Mouse (Mus musculus) myocyte (in vitro differentiated cells): ENCODE measurements around the gene Samd5. TPM values are rescaled to one million over a fixed set of nuclear protein-coding genes. Genes with fewer than 3 reads are reported as not detected.

Experiments
- H3K27me3 ChIP-seq: one replicate; pipeline ENCODE4 v1.6.1; 2011; ENCODE audit not compliant: control insufficient read depth, insufficient read depth, insufficient read length
- H3K36me3 ChIP-seq: one replicate; pipeline ENCODE4 v1.6.1; 2011; ENCODE audit not compliant: control insufficient read depth, insufficient read depth
- H3K4me2 ChIP-seq: one replicate; pipeline ENCODE4 v1.6.1; 2011; ENCODE audit warnings: low read depth, control low read depth
- H3K4me3 ChIP-seq: one replicate; pipeline ENCODE4 v1.5.1; 2011; ENCODE audit warnings: mild to moderate bottlenecking, control low read depth, moderate library complexity
- H3K79me2 ChIP-seq: one replicate; pipeline ENCODE4 v1.6.1; 2011; ENCODE audit not compliant: control insufficient read depth, insufficient read depth
- H3ac ChIP-seq: one replicate; pipeline ENCODE4 v1.6.1; 2011; ENCODE audit not compliant: control insufficient read depth, insufficient read length
- CEBPB ChIP-seq: IDR thresholded peaks from 2 replicates; pipeline ENCODE4 v1.6.1; 2011; ENCODE audit warnings: mild to moderate bottlenecking, moderate library complexity; ENCODE audit not compliant: poor library complexity, insufficient read depth, severe bottlenecking
- E2F4 ChIP-seq: IDR thresholded peaks from one replicate; pipeline ENCODE4 v1.6.1; 2011; ENCODE audit warnings: mild to moderate bottlenecking, control low read depth, moderate library complexity; ENCODE audit not compliant: insufficient read depth
- MAX ChIP-seq: IDR thresholded peaks from one replicate; pipeline ENCODE4 v1.6.1; 2011; ENCODE audit warnings: low read depth, mild to moderate bottlenecking, control low read depth
- MYOD1 ChIP-seq, 3 experiments: IDR thresholded peaks; one replicate each; pipeline ENCODE4 v1.6.1; 2011; ENCODE audit warnings: control low read depth in 2 of 3, low read depth in 2 of 3, mild to moderate bottlenecking in 2 of 3, moderate library complexity in 1 of 3; ENCODE audit not compliant: insufficient read length in 2 of 3, control insufficient read depth in 1 of 3
- MYOG ChIP-seq, 3 experiments: IDR thresholded peaks; one replicate each; pipeline ENCODE4 v1.6.1; 2011; ENCODE audit warnings: control low read depth in 2 of 3, low read depth in 2 of 3, mild to moderate bottlenecking in 2 of 3; ENCODE audit not compliant: insufficient read length in 2 of 3, control insufficient read depth in 1 of 3, insufficient read depth in 1 of 3
- POLR2A ChIP-seq: IDR thresholded peaks from one replicate; pipeline ENCODE4 v1.6.1; 2011; ENCODE audit warnings: low read depth, mild to moderate bottlenecking, control low read depth, moderate library complexity; ENCODE audit not compliant: insufficient read length
- POLR2AphosphoS2 ChIP-seq: IDR thresholded peaks from one replicate; pipeline ENCODE4 v1.6.1; 2011; ENCODE audit warnings: low read depth, control low read depth; ENCODE audit not compliant: insufficient read length
- REST ChIP-seq: IDR thresholded peaks from one replicate; pipeline ENCODE4 v1.6.1; 2011; ENCODE audit warnings: mild to moderate bottlenecking, control low read depth, moderate library complexity; ENCODE audit not compliant: insufficient read depth, insufficient read length
- SRF ChIP-seq: IDR thresholded peaks from one replicate; pipeline ENCODE4 v1.6.1; 2011; ENCODE audit warnings: low read depth; ENCODE audit not compliant: control insufficient read depth, insufficient read length
- TCF12 ChIP-seq: IDR thresholded peaks from one replicate; pipeline ENCODE4 v1.6.1; 2011; ENCODE audit warnings: mild to moderate bottlenecking, control low read depth; ENCODE audit not compliant: poor library complexity, insufficient read depth, severe bottlenecking
- TCF3 ChIP-seq: IDR thresholded peaks from one replicate; pipeline ENCODE4 v1.6.1; 2011; ENCODE audit warnings: low read depth, control low read depth; ENCODE audit not compliant: insufficient read length
- USF1 ChIP-seq: IDR thresholded peaks from one replicate; pipeline ENCODE4 v1.6.1; 2011; ENCODE audit warnings: low read depth, mild to moderate bottlenecking, control low read depth, moderate library complexity
- polyA plus RNA-seq: library from polyadenylated mRNA; unstranded; fragments of >200 nt; fragmentation: generic; extraction: Trizol; gene quantifications from one replicate; pipeline ENCODE4 v1.2.1, GENCODE M21; 2012; ENCODE audit warnings: missing spikeins

Gene Samd5
- polyA plus RNA-seq, 1 experiment: not detected

GRCm38 (mm10) chr10:9596228-9596627 is 78.8 kb downstream of the Samd5 start:
- H3K79me2 ChIP-seq: no peaks in the 10 kb centered on the region
- no peak overlapping the region for H3ac ChIP-seq
- H3K4me2 ChIP-seq: no peak overlapping the region
- TF ChIP-seq TCF3: no peak
- TF ChIP-seq CEBPB: no peak
- no peak for TF ChIP-seq MYOG (IDR thresholded peaks at IDR 0.05; ENCODE audit: control insufficient read depth in 1 of 3, insufficient read depth in 1 of 3, insufficient read length in 2 of 3, low read depth in 2 of 3)
- TF ChIP-seq MYOD1 (IDR thresholded peaks at IDR 0.05; ENCODE audit: control insufficient read depth in 1 of 3, insufficient read length in 2 of 3, low read depth in 2 of 3): no peak
- TF ChIP-seq REST: no peak
- no peak for TF ChIP-seq POLR2AphosphoS2
- no peak for TF ChIP-seq E2F4
- TF ChIP-seq USF1: no peak
- no peak for TF ChIP-seq SRF
- no peak for TF ChIP-seq TCF12
- no peaks in the 10 kb centered on the region for H3K27me3 ChIP-seq
- no peak overlapping the region for H3K4me3 ChIP-seq
- no peaks in the 10 kb centered on the region for H3K36me3 ChIP-seq

GRCm38 (mm10) chr10:9594666-9595065 is 80.3 kb downstream of the Samd5 start:
- H3K4me2 ChIP-seq: no peak overlapping the region
- no peak for TF ChIP-seq POLR2A
- no peak for TF ChIP-seq TCF12
- TF ChIP-seq E2F4: no peak
- TF ChIP-seq MYOD1 (IDR thresholded peaks at IDR 0.05; ENCODE audit: control insufficient read depth in 1 of 3, insufficient read length in 2 of 3, low read depth in 2 of 3): no peak
- TF ChIP-seq POLR2AphosphoS2: no peak
- no peak for TF ChIP-seq CEBPB
- TF ChIP-seq MAX: no peak
- no peak for TF ChIP-seq USF1
- TF ChIP-seq TCF3: no peak
- no peak for TF ChIP-seq MYOG (IDR thresholded peaks at IDR 0.05; ENCODE audit: control insufficient read depth in 1 of 3, insufficient read depth in 1 of 3, insufficient read length in 2 of 3, low read depth in 2 of 3)
- TF ChIP-seq SRF: no peak
- TF ChIP-seq REST: no peak
- no peak overlapping the region for H3K4me3 ChIP-seq
- no peaks in the 10 kb centered on the region for H3K36me3 ChIP-seq
- no peaks in the 10 kb centered on the region for H3K79me2 ChIP-seq
- no peaks in the 10 kb centered on the region for H3K27me3 ChIP-seq
- H3ac ChIP-seq: no peak overlapping the region

DNA sequence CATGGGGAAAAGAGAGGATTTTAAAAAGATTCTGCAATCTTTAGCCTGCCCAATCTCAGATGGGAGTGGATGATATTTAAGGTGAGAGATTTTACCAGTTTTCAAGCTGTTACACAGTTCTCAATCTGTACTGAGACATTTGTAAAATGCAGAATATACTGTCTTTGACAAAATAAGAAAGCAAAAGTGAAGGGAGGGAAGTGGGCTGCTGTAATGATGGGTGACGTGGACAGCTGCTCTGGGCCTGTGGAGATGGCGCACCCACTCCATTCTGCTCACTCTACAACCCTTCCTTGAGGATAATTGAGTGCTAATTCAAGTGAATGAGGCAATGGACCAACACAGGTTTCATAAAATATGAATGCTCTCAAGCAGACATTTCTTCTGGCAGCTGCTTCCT is 84.4 kb downstream of the Samd5 start:
- H3K27me3 ChIP-seq: no peaks in the 10 kb centered on the region
- no peak overlapping the region for H3ac ChIP-seq
- no peak overlapping the region for H3K4me2 ChIP-seq
- H3K79me2 ChIP-seq: no peaks in the 10 kb centered on the region
- no peaks in the 10 kb centered on the region for H3K36me3 ChIP-seq
- TF ChIP-seq TCF12 (no peak), POLR2AphosphoS2 (no peak), SRF (no peak), CEBPB (no peak), REST (no peak), USF1 (no peak)
- H3K4me3 ChIP-seq: no peak overlapping the region

DNA sequence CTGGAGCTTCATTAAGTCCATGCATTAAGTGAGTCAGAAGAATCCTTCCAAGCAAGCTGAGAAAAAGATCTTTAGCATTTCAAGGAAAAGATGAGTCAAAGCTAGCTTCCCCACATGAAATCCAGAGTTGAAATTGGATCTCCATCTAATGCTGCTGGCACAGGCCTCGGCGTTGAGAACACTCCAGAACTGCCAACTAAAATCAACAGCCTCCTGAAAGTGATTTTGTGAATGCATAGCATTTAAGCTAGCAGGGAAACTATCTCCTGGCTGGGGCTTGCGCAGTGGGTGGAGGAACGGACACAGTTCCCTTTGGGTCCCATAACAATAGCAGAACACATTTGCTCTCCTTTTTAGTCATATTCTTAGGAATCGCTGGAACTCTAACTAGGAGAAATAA is 88.7 kb downstream of the Samd5 start:
- H3K4me3 ChIP-seq: no peak overlapping the region
- no peaks in the 10 kb centered on the region for H3K36me3 ChIP-seq
- TF ChIP-seq MYOG (IDR thresholded peaks at IDR 0.05; ENCODE audit: control insufficient read depth in 1 of 3, insufficient read depth in 1 of 3, insufficient read length in 2 of 3, low read depth in 2 of 3) (no peak), REST (no peak), TCF3 (no peak)
- H3K27me3 ChIP-seq: no peaks in the 10 kb centered on the region
- H3ac ChIP-seq: no peak overlapping the region
- H3K79me2 ChIP-seq: no peaks in the 10 kb centered on the region
- H3K4me2 ChIP-seq: no peak overlapping the region

DNA sequence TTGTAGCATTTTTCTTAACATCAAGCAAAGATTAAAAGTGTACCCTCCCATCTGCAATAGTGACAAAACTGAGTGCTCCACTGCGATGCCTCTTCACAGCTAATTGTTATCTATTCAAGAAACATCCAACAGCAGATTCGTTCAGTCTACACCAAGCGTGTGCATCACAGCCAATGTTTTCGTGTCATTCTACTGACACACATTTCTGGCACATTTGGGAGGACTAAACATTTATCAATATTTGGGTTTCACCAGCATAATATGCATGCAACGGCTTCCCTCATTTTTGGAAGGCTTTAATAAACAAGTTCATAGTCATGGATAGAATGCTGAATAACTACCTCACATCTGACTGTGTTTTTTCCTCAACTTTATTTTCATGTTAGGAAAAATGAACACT is 95.6 kb downstream of the Samd5 start:
- no peaks in the 10 kb centered on the region for H3K36me3 ChIP-seq
- TF ChIP-seq MYOG (IDR thresholded peaks at IDR 0.05; ENCODE audit: control insufficient read depth in 1 of 3, insufficient read depth in 1 of 3, insufficient read length in 2 of 3, low read depth in 2 of 3) (no peak), POLR2A (no peak), REST (no peak), SRF (no peak), MAX (no peak), CEBPB (no peak), POLR2AphosphoS2 (no peak)
- no peaks in the 10 kb centered on the region for H3K27me3 ChIP-seq
- no peaks in the 10 kb centered on the region for H3K79me2 ChIP-seq
- no peak overlapping the region for H3K4me2 ChIP-seq
- H3ac ChIP-seq: no peak overlapping the region
- H3K4me3 ChIP-seq: no peak overlapping the region
